Mouse (Mus musculus) kidney, postnatal 10 days (tissue): ENCODE measurements around the gene Smarce1.
"Not testable (repeated sequence)": the region's sequence is repeated elsewhere in the genome, so short reads cannot be mapped to it uniquely, and the experiment has no call there.

Source experiments
- DNase-seq: peaks from one replicate; pipeline ENCODE4 v3.0.0; 2021; ENCODE audit warnings: mixed read lengths

The Smarce1 gene

DNA sequence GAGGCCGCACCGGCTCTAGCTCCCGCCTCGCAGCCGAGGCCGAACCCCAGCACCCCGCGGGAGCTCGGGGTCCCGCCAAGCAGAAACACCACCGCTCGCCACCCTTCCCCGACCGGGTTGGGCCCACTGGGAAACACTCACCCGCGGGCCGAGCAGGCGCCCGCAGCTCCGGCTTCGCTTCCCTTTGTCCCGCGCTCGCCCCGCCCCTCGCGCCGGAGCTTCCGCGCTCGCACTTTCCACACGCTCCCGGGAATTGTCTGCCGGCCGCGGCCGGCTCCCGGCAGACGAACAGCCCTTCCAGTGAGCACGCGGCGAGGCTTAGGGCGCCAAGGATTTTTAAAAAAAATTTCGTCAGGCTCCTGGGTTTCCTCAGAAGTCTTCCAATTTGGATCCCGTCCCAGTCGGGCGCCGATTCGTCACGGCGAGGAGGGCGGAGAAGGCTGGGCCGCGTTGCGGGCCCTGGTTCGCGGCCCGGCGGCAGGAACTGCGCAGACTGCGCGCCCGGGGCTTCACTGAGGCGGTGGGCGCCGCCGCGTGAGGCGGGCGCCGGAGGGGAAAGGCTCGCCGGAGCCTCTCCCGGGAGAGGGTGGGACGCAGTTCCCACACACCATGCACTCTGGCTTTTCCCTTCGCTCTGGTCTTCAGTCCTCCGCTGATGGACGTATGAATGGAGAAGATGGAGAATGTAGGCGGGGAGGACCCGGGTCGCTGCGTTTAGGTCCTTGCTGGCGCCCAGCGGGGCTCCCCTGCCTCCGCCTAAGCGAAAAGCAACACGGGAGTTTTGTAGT, at the start of gene Smarce1:
Gene Smarce1, minus strand, starts transcription at position 757 of the 788 bp plus-strand sequence.
- DNase-seq: peak; percentile 89

DNA sequence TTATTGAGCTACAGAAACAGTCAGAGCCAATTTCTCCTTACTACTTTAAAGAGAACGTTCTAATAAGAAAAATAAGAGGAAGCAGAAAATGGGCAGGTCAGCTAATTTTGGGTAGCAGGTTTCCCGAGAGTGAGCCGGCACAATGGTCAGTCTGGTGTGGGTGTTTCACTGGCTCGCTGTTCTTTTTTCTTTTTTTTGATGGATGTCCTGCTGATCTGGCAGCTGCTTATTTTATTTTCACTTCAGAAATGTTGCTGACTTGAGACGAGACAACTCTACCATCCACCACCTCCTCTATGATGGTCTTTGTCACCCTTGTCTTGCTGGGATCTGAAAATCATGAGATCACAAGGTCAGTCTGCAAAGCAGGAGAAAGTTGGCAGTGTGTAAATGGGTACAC, 49.2 kb upstream of the Smarce1 start:
- no peak for DNase-seq

DNA sequence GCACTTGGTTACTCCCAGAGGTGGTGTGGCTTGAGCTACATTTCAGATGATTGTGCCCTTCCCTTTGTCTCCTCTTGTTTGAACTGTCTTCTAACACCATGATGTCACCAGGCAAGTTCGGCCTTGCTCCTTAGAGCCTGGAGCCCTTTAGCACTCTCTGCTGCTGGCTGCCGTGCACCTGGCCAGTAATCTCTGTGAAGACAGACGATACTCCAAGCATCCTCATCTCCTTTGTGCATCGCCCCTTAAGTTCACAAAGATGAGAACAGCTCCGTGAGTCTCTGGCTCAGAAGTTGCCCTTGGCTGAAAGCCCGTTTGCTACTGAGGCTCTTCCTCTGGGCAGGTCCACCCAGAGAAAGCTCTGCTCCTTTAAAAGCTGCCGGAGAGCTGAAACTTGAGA, 46.0 kb upstream of the Smarce1 start:
- DNase-seq: no peak

DNA sequence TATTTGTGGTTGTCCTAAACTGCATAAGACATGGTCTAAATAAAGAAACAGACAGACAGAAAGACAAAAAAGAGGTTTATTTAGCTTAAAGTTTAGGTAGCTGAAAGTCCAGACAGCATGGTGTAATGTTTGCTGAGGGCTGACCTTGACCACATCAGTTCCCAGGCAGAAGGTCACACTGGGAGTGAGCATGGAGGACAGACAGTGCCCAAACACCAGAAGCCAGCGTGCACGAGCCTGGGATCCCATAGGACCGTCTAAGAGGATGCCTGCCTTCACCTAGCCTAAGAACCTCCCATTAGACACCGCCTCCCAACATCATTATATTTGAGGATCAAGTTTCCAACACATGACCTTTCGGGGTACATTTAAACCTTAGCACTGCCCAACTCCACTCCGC, 44.8 kb upstream of the Smarce1 start:
- DNase-seq: no peak

DNA sequence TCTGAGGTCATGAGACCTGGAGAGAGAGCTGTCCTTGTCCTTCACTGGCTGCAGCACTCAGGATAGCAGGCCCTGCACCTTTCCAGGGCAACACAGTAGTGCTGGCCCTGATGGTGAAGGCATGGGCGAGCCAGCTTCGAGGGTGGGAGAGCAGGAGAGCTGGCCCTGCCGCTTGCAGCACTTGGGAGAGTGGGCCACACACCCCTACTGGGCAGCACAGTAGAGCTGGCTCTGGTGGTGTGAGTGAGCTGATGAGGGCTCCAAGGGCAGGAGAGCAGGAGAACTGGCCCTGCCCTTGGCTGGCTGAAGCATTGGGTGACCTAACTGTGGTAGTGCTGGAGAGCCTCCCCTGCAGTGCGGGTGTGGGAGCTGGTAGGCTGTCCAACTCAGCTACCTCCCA, 41.9 kb upstream of the Smarce1 start:
- DNase-seq: no peak

DNA sequence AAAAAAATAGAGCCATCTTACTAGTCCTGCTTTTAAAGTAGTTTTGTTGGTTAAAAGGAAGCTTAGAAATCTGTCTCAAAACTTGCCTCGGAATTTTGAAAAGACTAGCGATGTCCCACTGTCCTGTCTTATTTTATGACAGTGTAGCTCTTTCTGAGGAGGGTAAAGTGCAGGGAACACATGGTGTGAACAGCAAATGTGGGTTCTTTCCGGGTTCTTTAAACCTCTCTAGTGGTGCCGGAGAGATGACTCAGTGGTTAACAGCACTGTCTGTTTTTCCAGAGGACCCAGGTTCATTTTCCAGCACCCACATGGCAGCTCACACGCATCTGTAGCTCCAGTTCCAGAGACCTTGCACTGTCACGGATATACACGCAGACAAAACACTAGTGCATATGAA, 38.4 kb upstream of the Smarce1 start:
- DNase-seq: no peak

DNA sequence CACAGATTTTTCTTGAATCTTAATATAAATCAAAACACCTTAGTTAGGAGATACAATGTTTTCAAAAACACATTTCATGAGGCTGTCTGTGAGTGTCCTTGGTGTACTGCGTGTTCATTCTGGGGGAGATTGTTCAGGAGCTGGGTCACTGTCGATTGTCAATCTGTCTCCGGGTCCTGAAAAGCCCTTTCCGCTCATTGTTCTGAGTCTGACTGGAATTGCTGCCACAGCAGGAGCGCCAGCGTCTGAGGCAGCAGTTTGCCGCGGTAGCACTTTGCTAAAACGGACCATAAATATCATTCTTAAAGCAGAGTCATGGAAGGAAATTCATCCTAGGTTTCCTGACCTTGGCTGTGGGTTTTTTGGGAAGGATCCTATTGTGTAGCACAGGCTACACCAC, 35.0 kb upstream of the Smarce1 start:
- DNase-seq: peak; percentile 49

DNA sequence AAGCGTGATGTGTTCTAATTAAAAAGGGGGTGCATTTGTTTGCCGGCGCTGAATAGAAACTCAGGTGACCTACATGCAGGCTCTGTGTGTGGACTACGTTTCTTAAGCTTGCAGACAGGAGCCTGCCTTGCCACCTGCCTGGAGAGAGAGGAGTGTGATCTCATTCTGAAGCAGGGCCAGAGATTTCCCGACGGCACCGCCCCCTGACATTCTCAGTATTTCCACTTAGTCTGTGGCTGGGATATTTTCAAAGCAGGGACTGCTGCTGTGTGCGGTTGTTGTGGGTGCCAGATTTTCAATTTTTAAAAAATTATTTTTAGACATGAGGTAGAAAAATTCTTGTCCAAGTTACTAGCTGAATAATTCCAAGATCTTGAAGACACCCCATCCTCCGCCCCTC, 34.4 kb upstream of the Smarce1 start:
- DNase-seq: peak; percentile 36

DNA sequence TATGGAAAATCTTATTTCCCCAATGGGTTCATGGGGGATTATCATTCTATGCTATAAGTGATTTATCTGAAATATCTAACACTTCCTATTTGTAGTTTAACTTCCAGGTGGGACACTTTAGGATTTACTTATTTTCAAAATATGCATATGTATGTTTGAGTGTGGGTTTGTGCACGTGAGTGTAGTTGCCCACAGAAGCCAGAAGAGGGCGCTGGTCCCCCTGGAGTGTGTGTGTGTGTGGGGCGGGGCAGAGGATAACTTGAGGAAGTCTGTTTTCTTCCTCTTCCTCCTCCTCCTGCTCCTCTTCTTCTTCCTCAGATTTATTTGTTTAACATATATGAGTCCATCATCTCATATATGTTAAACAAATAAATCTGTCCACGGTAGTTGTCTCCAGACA, 25.4 kb upstream of the Smarce1 start:
- no peak for DNase-seq

DNA sequence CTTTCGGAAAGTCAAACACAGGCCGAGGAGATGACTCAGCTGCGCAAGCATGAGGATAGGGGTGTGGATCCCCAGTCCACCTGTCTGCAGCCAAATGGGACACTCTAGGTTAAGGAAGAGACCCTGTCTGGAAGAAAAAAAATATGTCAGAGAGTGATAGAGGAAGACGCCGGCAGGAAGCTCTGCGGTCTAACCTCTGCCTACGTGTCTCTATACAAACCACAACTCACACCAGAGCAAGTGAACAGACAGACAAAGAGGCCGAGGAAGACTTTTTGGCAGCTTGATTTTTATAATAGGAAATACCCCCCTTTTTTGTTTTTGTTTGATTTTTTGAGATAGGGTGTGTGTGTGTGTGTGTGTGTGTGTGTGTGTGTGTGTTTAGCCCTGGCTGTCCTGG, 24.5 kb upstream of the Smarce1 start:
- no peak for DNase-seq

DNA sequence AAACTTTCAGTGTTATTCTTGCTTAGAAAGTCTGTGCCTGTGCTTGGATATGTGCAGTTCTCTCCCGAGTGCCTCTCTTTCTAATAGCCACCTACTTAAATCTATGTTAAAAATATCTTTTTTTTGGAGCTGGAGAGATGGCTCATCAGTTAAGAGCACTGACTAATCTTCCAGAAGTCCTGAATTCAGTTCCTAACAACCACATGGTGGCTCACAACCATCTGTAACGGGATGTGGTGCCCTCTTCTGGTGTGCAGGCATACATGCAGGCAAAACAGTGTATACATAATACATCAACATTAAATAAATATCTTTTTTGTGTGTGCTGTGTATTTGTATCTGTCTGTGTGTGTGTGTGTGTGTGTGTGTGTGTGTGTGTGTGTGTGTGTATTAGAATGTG, 23.1 kb upstream of the Smarce1 start:
- DNase-seq: no peak

DNA sequence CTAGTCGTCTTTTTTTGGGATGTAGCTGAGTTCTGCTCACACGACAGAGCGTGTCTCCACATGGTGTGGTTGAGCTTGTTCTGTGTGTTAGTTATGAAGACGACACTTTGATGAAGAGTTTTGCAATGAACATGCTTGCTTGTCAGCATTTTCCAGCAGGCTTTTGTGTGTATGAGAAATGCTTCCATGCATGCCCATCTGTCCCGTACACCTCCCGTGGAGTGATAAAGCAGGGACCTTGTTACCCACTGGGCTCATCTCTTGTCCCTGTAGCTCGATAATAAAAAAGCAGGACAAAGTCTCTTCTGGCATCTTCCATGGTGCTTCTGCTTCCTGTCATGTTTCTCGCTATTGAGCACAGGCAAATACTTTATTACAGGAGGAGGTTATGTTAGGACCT, 21.9 kb upstream of the Smarce1 start:
- no peak for DNase-seq

DNA sequence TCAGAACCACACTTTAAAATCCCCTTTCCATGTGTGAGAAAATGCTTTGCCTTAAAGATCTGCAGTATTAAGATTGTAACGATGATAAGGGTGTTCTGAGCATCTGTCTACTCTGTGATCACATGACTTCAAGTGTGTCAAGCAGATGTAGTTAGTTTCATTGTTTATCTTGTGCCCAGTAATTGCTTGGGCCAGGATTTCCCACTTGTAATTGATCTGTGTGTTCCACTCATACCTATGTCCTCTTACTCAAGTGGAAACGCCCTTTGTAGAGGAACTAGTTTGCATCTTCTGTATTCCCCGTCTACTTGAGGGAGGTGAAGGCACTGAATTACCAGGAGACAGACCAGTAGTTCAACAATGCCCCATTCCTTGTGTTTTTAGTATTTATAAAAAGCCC, 19.8 kb upstream of the Smarce1 start:
- DNase-seq: no peak

DNA sequence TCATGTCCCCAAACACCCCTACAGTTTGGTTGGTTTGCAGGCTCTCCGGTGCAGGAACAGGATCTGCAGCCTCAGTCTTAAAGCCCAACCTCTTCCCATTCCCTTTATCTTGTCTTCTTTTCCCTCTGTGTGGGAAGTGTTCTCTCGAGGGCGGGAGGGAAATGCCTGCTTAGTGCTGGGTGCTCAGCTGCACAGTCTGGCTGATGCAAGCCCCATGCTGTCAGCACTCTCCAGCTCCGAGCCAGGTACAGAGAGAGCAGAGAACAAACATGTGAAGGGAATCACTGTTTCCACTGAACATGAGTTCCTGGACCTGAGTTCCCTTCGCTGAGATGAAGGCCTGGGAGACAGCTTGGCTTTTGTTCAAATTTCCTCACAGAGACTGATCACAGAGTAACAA, 19.4 kb upstream of the Smarce1 start:
- DNase-seq: no peak

DNA sequence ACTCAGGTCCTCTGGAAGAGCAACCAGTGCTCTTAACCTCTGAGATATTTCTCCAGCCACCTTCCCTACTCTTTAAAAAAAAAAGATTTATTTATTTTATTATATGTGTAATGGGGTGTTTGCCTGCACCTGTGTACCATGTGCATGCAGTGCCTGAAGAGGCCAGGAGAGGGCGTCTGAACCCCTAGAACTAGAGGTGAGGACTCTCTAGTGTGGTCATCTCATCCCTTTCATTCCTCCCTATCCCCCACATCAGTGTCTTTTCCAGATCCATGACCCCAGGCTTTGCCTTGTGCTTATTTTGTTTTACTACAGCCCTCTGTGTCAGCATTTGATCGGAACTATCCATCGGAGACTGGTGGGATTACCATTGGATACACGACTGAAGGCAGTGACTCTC, 18.3 kb upstream of the Smarce1 start:
- DNase-seq: peak; percentile 53

DNA sequence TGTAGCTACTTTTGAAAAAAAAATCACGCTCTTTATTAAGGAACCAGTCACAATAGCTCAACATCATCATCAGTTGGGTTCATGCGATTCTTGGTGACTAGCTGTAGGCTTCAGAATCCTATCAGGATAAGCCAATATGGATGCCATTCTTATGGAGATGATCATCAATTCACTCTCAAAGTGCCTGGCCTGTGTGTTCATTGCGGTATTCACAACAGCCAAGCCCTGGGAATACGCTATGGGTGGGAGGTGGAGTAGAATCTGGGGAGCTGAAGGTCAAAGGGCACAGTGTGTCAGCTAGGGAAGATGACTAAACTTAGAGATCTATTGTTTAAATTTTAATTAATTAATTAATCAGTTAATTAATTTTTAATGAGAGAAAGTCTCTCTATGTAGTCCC, 17.1 kb upstream of the Smarce1 start:
- no peak for DNase-seq

DNA sequence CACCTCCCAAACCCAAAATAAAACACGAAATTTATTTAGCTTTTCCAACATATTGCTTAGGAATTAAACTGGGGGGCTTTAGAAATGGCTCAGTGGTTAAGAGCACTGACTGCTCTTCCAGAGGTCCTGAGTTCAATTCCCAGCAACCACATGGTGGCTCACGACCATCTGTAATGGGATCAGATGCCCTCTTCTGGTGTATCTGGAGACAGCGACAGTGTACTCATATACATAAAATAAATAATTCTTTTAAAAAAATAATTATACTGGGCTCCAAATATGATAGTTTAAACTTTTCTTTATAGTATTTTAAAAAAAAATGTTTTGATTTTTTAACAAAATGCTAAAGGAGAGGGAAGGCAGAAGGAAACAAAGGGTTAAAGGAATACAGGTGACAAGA, 13.7 kb upstream of the Smarce1 start:
- DNase-seq: not testable (repeated sequence)

DNA sequence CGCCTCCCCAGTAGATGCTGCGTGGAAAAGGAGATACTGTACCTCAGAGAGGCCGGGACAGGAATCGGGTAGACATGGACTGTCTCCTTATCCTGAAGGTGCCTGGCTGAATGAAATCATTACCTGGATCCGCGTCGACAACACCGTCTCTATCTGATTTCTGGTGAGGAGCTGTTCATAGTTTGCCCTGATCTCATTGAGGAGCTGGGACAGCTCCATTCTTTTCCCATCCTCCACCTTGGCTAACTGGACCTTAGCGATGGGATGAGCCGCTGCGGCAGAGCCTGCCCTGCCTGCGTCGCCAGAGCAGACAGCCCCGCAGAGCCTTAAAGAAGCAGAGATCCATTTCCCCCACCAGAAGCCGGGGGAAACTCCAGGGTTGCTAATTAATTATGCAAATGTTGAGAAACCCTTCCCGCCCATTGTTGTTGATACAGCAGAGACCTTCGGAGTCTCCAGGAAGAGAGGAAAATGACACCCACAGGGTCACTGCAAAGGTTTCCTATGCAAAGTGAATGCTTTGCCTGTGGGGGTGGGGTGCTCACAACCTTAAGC, 13.1 kb upstream of the Smarce1 start, which contains the start of gene Krt222:
Gene Krt222, minus strand, starts transcription at position 266 of the 555 bp plus-strand sequence.
- DNase-seq: peak; percentile 30

DNA sequence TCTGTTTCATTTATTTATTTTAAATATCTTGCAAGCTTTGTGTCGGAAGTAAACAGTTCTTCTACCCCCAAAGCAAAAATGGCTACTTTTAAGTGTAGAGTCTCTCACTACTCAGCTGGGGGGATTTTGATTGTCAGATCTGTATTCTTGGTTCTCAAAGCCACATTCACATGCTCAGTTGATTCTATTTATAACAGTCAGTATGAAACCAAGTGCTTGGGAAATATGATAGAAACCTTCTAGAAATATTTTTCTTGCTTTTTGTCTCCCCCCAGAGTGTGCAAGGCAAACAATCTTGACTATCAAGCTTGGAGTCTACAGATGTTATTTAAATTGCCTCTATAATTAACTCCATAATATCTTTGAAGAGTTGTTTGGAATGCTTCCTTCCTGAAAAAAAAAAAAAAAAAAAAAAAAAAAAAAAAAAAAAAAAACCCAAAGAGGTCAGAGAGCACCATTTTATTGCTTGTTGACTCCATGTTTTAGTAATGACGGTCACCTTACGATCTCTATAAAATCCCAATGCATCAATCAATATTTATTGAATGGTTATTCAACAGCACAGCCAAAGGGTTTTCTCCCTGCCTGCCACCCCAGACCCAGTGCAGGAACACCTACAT, 12.5 kb upstream of the Smarce1 start:
- DNase-seq: no peak

DNA sequence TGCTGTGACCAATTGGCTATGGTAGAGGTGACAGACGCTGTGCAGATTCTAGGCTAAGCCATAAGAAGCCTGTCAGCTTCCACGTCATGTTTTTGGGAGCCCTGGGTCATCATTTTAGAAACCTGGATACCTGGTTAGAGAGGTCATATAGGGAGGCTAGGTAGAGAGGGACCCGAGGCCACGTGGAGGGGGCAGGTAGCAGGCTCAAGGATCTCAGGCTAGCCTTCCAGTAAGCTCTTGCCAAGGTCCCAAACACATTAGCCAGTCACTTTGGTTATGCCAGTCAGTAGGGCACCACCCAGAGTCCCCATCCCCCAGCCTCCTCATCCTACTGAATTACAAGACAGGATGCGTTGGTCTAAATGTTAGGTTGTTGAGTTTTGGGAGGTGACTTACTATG, 11.2 kb upstream of the Smarce1 start:
- DNase-seq: no peak

DNA sequence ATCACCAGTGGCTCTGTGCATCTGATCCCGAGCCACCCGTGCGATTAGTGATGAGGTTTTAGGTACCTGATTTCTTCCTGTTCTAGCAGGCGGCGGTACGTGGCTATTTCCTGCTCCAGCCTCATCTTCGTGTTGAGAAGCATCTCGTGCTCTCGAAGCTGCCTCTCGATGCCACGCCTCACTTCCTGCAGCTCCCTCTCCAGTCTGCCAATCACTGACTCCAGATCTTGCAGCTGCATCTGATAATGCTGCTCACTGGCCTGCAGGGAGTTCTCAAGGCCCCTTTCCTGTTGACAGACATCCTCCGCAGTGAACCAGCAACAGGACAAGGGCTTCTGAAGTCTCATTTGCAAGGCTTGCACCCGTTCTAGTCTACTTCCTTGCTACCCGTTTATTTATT, 7.7 kb upstream of the Smarce1 start:
- DNase-seq: no peak

DNA sequence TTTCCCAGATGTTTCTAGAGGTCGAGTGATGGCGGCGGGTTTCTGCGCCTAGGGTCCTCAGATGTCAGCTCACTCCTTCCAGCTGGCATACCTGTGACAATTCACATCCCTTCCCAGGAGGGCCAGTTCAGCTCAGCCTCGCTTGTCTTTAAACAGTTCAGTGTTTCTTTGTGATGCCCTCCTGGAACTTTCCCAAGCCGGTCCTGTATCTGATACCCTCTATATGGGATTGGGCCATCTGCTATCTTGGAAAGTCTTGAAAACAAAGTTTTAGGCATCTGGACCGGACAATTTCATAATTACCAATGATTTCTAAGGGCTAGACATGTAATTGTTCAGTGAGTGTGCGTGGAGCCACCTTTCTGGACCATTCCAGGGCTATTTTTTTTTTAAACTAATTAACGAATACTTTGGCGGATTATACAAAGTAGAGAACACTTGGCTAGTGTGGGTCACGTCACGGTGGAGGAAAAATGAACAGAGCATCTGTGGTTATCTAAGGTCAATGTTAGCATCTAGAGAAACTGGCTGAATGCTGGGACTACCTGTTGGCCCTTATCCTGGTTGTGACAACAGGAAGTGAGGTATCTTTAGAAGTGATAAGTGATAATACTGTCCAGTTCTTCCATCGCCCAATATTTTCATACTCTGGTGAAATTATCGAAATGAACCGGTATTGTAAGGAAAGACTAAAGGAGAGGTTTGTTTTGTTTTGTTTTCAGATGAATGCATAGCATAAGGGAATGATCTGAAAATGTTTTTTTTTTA, 416 bp upstream of the Smarce1 start:
- DNase-seq: no peak

DNA sequence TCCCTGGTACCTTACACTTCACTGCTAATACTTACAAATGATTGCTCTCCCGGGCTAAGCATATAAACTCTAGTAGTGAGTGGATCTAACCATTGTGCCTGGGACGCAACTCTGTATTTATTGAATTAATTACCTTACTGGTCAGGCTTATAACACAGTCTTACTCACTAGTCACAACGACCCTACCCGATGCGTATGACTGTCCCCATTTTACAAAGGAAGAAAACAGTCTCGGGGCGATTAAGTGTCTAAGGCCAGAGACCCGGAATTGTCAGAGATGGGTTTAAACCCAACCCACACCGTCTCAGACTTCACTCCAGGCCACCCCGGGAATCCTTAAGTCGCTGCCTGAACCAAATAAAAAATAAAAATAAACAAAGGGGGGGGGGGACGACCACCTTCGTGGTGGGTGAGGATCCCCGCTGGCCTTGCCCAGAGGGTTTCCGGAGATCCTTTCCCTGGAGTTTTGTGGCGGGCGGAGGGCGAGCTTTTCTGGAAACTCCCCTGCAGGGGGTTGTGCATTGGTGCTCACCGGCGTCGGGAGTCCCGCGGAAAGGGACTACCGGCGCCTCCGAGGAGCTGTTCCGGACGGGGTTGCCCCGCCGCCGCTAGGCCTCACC, 1.1 kb downstream of the Smarce1 start:
- DNase-seq: no peak
